Mouse (Mus musculus): ENCODE results near the gene Neu4. TPM values are rescaled to one million over a fixed set of nuclear protein-coding genes. Genes with fewer than 3 reads are reported as not detected.

Neu4 gene
- polyA plus RNA-seq, 1 experiment from 2014 or later: not detected

- Histone ChIP-seq H3K9me3 (no peaks in the 10 kb centered on the region), H3K27ac (no peak overlapping the region), H3K4me1 (no peaks in the 10 kb centered on the region), H3K4me3 (no peak overlapping the region), H3K36me3 (no peaks in the 10 kb centered on the region), H3K27me3 (ENCODE audit: insufficient read depth, poor library complexity, severe bottlenecking) (no peaks in the 10 kb centered on the region)
- 83% methylated on average over 12 of the region's 12 CpGs for WGBS
- DNase-seq (ENCODE audit: low spot score): no peak
Measured at GRCm38 (mm10) chr1:94027506-94028108, 7.4 kb downstream of the Neu4 start.

- no peak for DNase-seq (ENCODE audit: low spot score)
- H3K27me3 ChIP-seq (ENCODE audit: insufficient read depth, poor library complexity, severe bottlenecking): no peaks in the 10 kb centered on the region
- no peaks in the 10 kb centered on the region for H3K9me3 ChIP-seq
- H3K36me3 ChIP-seq: no peaks in the 10 kb centered on the region
- no peaks in the 10 kb centered on the region for H3K4me1 ChIP-seq
- 84% methylated on average over 2 of the region's 2 CpGs for WGBS
- H3K27ac ChIP-seq: no peak overlapping the region
- no peak overlapping the region for H3K4me3 ChIP-seq
Measured at GRCm38 (mm10) chr1:94028741-94029140, 8.5 kb downstream of the Neu4 start.

- Histone ChIP-seq H3K36me3 (no peaks in the 10 kb centered on the region), H3K4me3 (no peak overlapping the region), H3K9me3 (no peaks in the 10 kb centered on the region), H3K27ac (no peak overlapping the region), H3K27me3 (ENCODE audit: insufficient read depth, poor library complexity, severe bottlenecking) (no peaks in the 10 kb centered on the region; the same call in 1 of the 2 replicates), H3K4me1 (peaks cover 7% of the 10 kb centered on the region)
- 80% methylated on average over 2 of the region's 2 CpGs for WGBS
- no peak for DNase-seq (ENCODE audit: low spot score)
Measured at GRCm38 (mm10) chr1:94033075-94033602, 12.9 kb downstream of the Neu4 start.

GRCm38 (mm10) chr1:94034984-94035743 lies 14.9 kb downstream of the Neu4 start:
- peak; percentile 93 for DNase-seq (ENCODE audit: low spot score)
- Histone ChIP-seq H3K27me3 (ENCODE audit: insufficient read depth, poor library complexity, severe bottlenecking) (peaks cover 9% of the 10 kb centered on the region), H3K9me3 (no peaks in the 10 kb centered on the region), H3K36me3 (no peaks in the 10 kb centered on the region), H3K4me1 (peaks cover 7% of the 10 kb centered on the region), H3K27ac (peak overlapping the region; percentile 87), H3K4me3 (peak overlapping the region; percentile 57)
- under 1% methylated on average over 25 of the region's 25 CpGs for WGBS

GRCm38 (mm10) chr1:94040391-94040790 lies 20.1 kb downstream of the Neu4 start:
- no peaks in the 10 kb centered on the region for H3K9me3 ChIP-seq
- WGBS: 87% methylated on average over 2 of the region's 2 CpGs

GRCm38 (mm10) chr1:94045559-94045958 lies 25.3 kb downstream of the Neu4 start:
- Histone ChIP-seq H3K27ac (no peak overlapping the region), H3K36me3 (no peaks in the 10 kb centered on the region), H3K4me1 (no peaks in the 10 kb centered on the region), H3K9me3 (no peaks in the 10 kb centered on the region), H3K27me3 (ENCODE audit: insufficient read depth, poor library complexity, severe bottlenecking) (no peaks in the 10 kb centered on the region), H3K4me3 (no peak overlapping the region)
- peak; percentile 38 for DNase-seq (ENCODE audit: low spot score)
- 79% methylated on average over 3 of the region's 3 CpGs for WGBS

More at GRCm38 (mm10) chr1:94040391-94040790, 20.1 kb downstream of the Neu4 start:
- peaks cover 9% of the 10 kb centered on the region for H3K27me3 ChIP-seq (ENCODE audit: insufficient read depth, poor library complexity, severe bottlenecking)
- H3K4me3 ChIP-seq: no peak overlapping the region
- no peaks in the 10 kb centered on the region for H3K36me3 ChIP-seq
- no peak for DNase-seq (ENCODE audit: low spot score)
- H3K27ac ChIP-seq: no peak overlapping the region
- peaks cover 4% of the 10 kb centered on the region for H3K4me1 ChIP-seq

- H3K4me3 ChIP-seq: no peak overlapping the region
- H3K36me3 ChIP-seq: no peaks in the 10 kb centered on the region
- H3K4me1 ChIP-seq: no peaks in the 10 kb centered on the region
- H3K27ac ChIP-seq: no peak overlapping the region
- peak; percentile 47 for DNase-seq (ENCODE audit: low spot score)
- no peaks in the 10 kb centered on the region for H3K27me3 ChIP-seq (ENCODE audit: insufficient read depth, poor library complexity, severe bottlenecking)
- WGBS: 71% methylated on average over 4 of the region's 4 CpGs
- H3K9me3 ChIP-seq: no peaks in the 10 kb centered on the region
Measured at GRCm38 (mm10) chr1:94046544-94046943, 26.3 kb downstream of the Neu4 start.

- Histone ChIP-seq H3K27me3 (ENCODE audit: insufficient read depth, poor library complexity, severe bottlenecking) (no peaks in the 10 kb centered on the region), H3K4me3 (no peak overlapping the region), H3K4me1 (peaks cover 6% of the 10 kb centered on the region; the same call in 1 of the 2 replicates), H3K9me3 (no peaks in the 10 kb centered on the region), H3K27ac (no peak overlapping the region), H3K36me3 (no peaks in the 10 kb centered on the region)
- WGBS: 83% methylated on average over 5 of the region's 5 CpGs
- DNase-seq (ENCODE audit: low spot score): no peak
Measured at GRCm38 (mm10) chr1:94051104-94051503, 30.9 kb downstream of the Neu4 start.

GRCm38 (mm10) chr1:94052373-94052772 lies 32.1 kb downstream of the Neu4 start, which contains the start of gene Pdcd1:
Gene Pdcd1 (minus strand): TSS chr1:94052553.
- no peaks in the 10 kb centered on the region for H3K27me3 ChIP-seq (ENCODE audit: insufficient read depth, poor library complexity, severe bottlenecking)
- WGBS: 51% methylated on average over 6 of the region's 6 CpGs
- no peaks in the 10 kb centered on the region for H3K9me3 ChIP-seq
- H3K4me3 ChIP-seq: no peak within 1 kb of the TSS
- H3K4me1 ChIP-seq: peaks cover 6% of the 10 kb centered on the region; the same call in 1 of the 2 replicates
- H3K27ac ChIP-seq: no peak within 1 kb of the TSS
- DNase-seq (ENCODE audit: low spot score): no peak
- H3K36me3 ChIP-seq: no peaks in the 10 kb centered on the region

GRCm38 (mm10) chr1:94053530-94054216 lies 33.4 kb downstream of the Neu4 start:
- H3K4me3 ChIP-seq: no peak overlapping the region
- no peaks in the 10 kb centered on the region for H3K9me3 ChIP-seq
- H3K36me3 ChIP-seq: no peaks in the 10 kb centered on the region
- no peaks in the 10 kb centered on the region for H3K27me3 ChIP-seq (ENCODE audit: insufficient read depth, poor library complexity, severe bottlenecking)
- no peak overlapping the region for H3K27ac ChIP-seq
- no peak for DNase-seq (ENCODE audit: low spot score)
- H3K4me1 ChIP-seq: peaks cover 6% of the 10 kb centered on the region; the same call in 1 of the 2 replicates
- 61% methylated on average over 7 of the region's 7 CpGs for WGBS

- WGBS: 86% methylated on average over 1 of the region's 1 CpGs
- no peaks in the 10 kb centered on the region for H3K9me3 ChIP-seq
Measured at GRCm38 (mm10) chr1:94054481-94054880, 34.2 kb downstream of the Neu4 start.

GRCm38 (mm10) chr1:94055966-94056365 lies 35.7 kb downstream of the Neu4 start:
- DNase-seq (ENCODE audit: low spot score): no peak
- Histone ChIP-seq H3K4me1 (peaks cover 6% of the 10 kb centered on the region; the same call in 1 of the 2 replicates), H3K9me3 (no peaks in the 10 kb centered on the region), H3K27me3 (ENCODE audit: insufficient read depth, poor library complexity, severe bottlenecking) (no peaks in the 10 kb centered on the region), H3K36me3 (no peaks in the 10 kb centered on the region), H3K4me3 (no peak overlapping the region), H3K27ac (no peak overlapping the region)
- 53% methylated on average over 3 of the region's 3 CpGs for WGBS

More at GRCm38 (mm10) chr1:94054481-94054880, 34.2 kb downstream of the Neu4 start:
- no peak overlapping the region for H3K4me3 ChIP-seq
- no peaks in the 10 kb centered on the region for H3K36me3 ChIP-seq
- no peak for DNase-seq (ENCODE audit: low spot score)
- no peaks in the 10 kb centered on the region for H3K27me3 ChIP-seq (ENCODE audit: insufficient read depth, poor library complexity, severe bottlenecking)
- H3K27ac ChIP-seq: no peak overlapping the region
- peaks cover 6% of the 10 kb centered on the region; the same call in 1 of the 2 replicates for H3K4me1 ChIP-seq
